Mouse (Mus musculus): Measurements from ENCODE around the gene Map3k10.

The Map3k10 gene

DNA sequence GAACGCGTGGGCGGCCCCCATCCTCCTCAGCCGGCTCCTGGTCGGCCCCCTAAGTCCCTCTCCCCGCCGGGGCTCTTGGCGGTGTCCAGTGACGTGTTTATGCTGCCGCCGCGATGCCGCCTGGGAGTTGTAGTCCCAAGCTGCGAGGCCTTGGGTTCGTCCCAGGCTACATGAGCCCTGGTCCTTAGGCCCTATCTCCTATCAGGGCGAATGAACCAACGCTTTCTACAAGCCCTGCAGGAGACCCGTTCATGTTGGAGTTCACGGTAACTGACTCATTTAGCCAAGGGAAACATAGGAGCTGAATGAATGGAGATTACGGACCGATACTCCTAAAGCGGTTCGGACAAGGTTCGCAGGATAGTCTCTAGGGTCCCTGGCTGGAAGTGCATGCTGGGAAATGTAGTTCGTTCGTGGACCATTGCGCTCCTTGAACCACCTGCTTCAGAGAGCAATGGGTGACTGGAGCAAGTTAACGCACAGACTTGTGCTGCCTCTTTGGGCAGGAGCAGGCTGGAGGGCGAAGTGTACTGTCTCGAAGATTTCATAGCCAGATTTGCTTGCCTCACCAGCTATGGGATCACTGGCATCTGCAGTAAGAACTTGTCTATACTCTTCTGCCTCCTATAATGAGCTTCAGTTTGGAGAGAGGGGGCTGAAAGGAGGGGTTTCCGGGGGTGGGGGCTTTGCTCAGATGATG, at the start of gene Map3k10:
Gene Map3k10, minus strand, starts transcription at position 77 of the 700 bp plus-strand sequence.
- peak; percentile 91 for DNase-seq (ENCODE audit: low spot score)

DNA sequence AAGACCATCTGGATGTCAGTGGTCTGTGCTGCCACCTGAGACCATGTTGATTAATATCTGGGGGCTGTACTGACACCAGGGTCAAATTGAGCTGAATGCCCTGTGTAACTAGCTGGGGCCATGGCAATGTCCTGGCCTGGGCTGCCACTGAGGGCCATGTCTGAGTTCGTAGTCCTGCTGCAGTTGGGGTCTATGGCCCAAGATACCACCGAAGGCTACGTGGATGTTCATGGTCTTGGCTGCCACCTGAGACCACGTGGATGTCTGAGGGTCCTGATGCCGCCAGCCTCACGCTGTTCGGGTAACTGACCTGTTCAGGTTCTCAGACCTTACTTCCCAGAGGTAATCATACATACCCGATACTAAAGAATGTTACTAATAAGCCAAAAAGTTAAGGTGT, 47.6 kb upstream of the Map3k10 start:
- no peak for DNase-seq (ENCODE audit: low spot score)

DNA sequence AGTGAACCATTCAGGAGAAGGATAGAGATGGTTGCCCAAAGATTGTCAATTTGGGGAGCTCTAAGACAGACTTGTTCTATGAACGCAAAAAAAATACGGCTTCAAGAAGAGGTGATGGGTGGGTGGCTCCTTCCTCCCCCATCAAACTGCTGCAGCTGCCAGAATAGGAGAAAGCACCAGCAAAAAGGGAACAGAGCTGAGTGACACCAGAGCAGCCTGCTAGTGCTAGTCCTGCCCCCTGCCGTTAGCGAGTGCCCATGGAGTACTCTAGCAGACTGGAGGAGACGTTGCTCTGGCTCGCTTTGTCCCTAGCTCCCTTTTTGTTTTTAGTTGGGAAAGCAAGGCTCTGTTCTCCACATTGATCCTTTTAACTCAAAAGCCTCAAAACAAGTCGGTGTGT, 36.0 kb upstream of the Map3k10 start:
- DNase-seq (ENCODE audit: low spot score), result no peak

DNA sequence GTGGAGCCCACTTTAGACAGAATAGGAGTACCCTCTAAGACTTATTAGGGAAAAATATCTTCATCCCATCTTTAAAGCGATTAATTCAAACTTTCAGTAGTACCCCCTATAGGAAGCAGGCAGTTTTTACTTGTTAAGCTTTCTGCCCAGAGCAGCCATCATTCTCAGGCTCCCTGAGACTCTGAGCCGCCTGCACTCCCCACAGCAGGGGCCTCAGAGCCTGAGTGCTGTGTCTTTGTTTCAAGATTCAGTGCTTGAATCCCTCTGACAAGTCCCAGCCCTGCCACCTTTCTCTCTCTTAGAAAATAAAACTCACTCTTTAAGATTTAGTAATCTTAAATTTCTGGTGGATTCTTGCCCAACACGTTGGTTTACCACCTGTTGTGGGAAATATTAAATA, 22.3 kb upstream of the Map3k10 start:
- no peak for DNase-seq (ENCODE audit: low spot score)

DNA sequence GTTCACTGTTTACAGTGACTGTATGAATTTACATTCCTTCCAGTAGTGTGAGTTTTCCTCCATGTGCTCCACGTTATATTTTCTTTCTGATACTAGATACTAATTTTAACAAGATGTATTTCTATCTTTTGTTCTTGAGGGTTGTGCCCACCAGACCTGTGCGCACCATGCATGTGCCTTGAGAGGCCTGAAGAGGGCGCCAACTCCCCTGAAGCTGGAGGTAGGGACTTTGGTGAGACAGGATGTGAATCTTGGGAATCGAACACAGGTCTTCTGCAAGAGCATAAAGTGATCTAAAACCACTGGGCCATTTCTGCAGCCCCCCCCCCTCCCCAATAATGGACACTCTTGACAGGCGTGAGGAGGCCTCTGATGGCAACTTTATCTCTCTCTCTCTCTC, 16.7 kb upstream of the Map3k10 start:
- no peak for DNase-seq (ENCODE audit: low spot score)

DNA sequence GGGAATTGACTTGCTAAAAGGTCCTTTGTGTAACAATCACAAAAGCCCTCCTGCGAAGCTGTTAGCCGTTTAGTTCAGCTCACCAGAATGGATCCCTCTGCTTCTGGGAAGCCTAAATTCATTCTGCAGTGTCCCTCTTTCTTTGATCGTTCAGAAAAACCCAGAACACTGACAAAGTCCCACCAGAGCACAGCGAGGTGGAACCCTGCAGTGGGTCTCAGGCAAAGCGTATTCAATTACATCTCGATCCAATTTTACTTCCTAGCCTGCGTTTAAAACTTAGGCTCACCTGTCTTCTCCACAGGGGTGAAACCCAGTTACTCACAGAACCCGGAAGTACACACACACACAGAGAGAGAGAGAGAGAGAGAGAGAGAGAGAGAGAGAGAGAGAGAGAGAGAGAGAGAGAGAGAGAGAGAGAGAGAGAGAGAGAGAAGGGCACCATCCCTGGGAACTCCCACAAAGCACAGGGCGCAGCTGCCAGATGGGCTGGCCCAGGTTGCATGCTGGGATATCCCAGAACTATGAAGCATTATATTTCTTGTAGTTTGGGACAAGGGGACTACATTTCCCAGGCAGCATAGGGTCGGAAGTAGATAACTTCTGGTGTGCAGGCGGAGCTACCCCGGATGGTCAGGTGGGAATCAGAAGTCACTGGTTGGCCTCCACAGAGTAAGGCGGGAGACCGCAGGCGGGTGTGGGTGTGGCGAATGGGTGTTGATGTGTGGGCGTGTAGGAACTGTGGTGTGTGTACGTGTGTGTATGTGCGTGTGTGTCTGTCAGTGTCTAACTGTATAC, 14.6 kb upstream of the Map3k10 start, which contains the start of gene Zfp607b:
Gene Zfp607b, plus strand, starts transcription at position 526 of the 798 bp plus-strand sequence.
- peak; percentile 69 for DNase-seq (ENCODE audit: low spot score)

DNA sequence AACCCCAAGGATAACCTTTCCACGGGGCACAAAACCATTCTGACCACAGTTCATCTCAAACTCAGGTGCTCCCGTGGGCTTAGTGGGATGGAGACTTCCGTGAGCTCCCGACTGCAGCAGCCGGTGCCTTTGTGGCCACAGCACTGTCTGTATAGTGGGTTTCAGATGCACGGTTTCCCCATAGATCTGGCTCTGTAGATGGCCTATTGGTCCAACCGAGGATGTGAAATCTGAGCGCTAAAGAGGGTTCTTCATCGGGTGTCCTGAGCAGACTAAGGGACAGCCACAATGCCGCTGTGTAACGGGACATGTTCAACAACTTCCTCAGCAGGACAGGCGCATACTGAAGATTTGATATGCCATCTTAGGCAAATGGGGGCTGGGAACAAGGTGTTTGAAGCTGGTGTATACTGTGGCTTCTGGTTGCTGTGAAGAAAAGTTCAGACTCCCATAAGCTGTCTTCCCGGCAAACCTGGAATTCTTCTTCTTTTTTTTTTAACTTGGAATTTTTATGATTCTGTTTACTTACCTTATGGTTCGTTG, 13.9 kb upstream of the Map3k10 start:
- no peak for DNase-seq (ENCODE audit: low spot score)

DNA sequence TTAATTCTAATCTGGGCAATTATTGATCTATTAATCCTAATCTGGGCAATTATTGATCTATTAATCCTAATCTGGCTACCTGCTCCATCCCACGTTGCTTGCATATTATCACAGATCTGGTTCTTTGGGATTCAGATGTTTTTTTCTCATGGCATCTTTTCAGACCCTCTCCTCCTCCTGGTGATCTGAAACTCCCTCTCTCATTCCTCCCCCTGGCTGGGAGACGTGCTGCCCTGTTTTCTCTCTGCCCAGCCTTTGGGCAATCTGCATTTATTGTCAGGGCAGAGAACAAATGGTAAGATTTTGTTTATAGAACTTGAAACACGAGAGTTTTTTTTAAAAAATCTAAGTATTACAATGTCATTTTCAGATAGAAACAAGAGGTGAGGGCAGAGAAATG, 13.4 kb upstream of the Map3k10 start:
- no peak for DNase-seq (ENCODE audit: low spot score)

DNA sequence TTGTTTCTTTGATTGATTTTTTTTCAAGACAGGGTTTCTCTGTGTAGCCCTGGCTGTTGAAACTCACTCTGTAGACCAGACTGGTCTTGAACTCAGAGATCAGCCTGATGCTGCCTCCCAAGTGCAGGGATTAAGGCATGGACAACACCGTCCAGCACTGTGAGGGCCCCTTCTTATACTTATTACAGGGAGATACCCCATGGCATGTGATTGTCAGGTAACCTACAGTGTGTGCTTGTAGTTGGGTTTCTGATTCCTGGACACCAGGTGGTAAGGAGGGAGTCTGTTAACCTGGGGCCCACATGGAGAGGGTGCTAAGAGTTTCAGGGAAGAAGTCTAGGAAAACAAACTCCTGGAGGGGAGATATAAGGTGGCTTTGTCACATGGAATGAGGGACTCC, 12.6 kb upstream of the Map3k10 start:
- DNase-seq (ENCODE audit: low spot score), result no peak

DNA sequence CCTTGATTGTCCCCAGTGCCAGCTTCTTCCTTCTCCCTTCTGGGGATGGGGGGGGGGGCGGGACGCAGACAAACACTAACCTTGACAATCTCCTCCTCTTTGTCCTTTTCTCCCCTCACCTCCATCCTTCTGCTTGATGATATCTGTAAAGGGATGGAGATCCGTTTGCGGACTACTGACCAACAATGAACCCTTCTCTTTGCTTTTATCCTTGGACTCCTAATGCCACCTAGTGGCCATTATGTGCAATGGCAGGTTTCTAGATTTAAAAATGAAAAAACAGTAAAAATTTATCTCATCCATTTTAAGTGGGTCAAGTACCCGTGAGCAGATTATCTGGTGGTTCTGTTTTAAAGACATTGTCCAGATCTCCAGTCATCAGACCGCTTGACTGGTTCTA, 11.3 kb upstream of the Map3k10 start:
- no peak for DNase-seq (ENCODE audit: low spot score)

DNA sequence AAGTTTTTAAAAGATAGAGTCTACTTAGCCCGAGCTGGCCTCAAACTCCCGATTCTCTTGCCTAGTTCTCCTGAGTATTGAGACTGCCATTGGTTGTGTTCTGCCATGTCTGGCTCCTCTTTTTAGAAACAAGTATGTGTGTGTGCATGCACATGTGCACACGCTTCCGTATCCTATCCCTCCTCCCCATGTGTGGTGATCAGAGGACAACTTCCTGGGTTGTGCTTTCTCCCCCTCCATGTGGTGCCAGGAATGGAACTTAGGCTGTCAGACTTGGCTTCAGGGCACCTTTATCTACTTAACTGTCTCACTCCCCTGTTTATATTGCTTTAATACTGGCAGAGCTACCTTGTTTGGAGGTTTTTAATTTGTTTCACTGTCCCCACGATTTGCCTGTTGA, 10.8 kb upstream of the Map3k10 start:
- no peak for DNase-seq (ENCODE audit: low spot score)

DNA sequence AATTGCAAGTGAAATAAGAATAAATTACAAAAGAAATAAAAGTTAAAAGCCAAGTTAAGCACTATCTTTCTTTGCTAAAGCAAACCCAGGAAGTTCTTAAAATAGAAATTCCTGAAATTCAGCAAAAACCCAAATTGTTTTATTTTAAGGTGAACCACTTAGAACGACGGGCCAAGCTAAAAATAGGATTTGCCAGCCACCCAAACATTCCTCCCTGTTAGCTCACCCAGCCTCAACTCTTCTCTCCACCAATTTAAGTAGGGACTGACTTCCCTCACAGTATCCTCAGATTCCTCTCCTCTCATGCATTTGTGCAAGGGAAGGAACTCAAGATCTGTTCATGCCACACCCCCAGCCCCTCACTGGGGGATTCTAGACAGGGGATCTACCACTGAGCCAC, 8.8 kb upstream of the Map3k10 start:
- no peak for DNase-seq (ENCODE audit: low spot score)

DNA sequence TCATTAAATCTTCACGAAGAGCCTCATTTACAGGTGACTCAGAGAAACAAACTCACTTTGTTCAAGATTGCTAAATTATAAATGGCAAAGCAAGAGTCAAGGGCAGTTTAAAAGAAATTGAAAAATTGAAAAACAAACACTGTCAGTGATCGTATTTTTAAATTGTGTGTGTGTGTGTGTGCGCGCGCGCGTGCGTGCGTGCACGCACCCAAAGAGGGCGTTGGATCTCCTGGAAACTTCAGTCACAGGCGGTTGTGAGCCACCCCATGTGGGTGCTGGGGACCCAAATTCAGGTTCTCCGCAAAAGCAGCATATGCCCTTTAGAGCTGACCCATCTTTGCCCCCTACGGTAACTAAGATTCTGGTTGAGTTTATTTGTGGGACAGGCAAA, 819 bp upstream of the Map3k10 start:
- no peak for DNase-seq (ENCODE audit: low spot score)

DNA sequence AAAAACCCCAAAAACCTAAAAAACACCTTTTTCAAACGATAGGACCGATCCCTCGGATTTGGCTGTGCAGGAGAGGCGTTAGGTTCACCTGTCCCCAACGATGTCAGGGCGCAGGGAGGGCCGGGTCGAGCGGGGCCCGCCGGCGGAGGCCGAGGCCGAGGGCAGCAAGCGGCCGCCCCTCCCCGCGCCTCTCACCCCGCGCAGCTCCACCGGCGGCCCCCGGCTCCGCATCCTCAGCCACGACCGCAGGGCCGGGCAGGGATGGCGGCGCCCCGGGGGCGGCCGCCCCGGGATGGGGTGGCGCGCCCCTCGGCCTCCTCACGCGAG, 240 bp downstream of the Map3k10 start:
- no peak for DNase-seq (ENCODE audit: low spot score)

DNA sequence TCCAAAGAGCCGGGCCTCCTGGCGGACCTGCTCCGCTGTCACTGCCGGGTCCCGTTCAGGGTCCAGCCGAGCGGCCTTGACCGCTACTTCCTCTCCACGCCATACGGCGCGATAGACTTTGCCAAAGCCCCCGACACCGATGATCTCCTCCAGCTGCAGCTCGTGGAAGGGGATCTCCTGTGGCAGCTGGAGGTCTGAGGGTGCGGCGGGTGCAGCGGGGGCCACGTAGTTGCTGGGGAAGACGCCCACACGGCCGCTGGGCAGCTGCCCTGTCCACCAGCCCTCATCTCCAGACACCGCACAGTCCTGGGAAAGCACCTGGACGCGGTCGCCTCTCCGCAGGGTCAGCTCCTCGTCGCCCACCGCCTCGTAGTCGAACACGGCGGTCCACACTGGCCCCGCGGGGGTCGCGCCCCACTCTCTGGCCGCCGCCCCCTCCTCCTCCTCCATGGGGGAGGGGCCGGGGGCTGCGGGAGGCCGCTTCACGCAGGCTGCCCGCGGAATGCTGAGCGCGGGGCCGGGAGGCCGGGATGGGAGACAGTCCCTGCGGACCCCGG, 745 bp downstream of the Map3k10 start:
- DNase-seq (ENCODE audit: low spot score), result no peak

DNA sequence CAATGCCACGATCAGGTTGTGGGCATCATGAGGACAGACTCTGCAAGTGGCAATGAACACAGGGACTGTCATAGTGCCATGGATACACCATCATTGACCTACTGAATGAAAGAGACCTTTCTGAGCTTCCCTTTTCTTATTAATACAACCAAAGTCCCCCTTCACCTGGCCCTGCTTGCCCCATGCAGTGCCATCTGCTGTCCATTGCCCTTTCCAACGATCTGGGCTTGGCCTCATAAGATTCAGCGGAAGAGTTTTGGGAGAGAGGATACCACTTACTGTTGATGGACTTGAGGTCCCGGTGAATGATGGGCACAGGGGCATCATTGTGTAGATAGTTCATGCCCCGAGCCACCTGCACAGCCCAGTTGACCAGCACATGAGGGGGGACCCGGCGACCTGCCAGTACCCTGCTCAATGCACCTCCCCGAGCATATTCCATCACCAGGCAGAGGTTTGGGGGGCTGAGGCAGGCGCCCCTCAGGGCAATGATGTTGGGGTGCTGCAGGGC, 1.3 kb downstream of the Map3k10 start:
- no peak for DNase-seq (ENCODE audit: low spot score)

DNA sequence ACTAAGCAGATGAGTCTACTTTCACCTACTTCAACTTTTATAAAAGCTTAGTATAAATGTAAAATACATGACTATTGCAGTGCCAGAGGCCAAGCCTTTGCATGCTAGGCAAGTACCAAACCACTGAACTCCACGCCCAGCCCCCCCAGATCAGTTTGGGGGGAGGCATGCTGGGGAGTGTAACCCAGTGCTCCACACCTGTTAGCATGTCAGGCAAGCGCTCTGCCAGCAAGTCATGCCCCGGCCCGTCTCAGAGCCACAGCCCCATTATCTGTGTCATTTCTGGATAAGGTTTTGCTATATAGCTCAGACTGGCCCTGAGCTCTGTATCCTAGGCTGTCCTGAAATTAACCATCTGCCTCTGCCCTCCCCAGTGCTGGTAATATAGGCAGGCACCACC, 12.4 kb downstream of the Map3k10 start:
- no peak for DNase-seq (ENCODE audit: low spot score)

DNA sequence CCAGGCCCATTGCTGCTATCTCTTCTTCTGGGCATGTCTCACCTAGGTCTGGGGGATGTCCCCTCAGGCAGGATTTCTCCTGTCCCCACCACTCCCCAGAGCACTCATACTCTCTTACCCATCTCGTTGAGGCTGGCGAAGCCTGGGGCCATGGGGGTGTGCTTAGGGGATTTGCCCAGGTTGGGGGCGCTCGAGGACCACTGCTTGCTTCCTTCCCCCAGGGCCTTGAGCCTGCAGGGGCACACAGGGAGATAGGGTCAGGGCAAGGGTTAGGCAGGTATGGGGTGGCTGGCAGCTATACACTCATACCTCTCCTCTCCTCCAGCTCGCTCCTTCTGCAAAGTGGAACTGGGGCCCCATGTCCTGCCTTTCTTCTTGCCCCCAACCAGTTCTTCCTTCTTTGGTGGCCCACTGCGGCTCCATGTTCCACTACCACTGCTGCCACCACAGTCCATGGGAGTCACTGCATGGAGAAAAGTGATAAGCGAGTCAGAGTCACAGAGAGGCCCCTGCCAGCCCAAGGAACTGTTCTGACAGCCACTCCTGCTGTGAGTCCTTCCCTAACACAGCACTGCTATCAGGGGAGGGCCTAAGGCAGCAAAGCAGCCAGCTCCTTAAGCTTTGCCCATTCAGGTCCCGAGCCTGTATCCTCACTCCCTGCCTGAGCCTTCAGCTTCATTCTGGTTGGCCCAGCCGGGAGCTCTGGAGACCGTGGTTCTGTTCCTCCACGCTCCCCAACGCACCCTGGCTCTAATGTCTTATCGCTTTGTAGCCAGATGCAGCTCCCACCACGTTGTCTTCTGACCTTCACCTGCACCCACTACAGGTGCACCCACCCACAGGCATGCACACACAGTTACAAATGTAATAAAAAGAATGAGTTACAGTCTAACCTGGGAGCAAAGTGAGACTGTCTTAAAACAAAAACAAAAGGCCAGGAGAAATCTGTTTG, 15.4 kb downstream of the Map3k10 start:
- no peak for DNase-seq (ENCODE audit: low spot score)

DNA sequence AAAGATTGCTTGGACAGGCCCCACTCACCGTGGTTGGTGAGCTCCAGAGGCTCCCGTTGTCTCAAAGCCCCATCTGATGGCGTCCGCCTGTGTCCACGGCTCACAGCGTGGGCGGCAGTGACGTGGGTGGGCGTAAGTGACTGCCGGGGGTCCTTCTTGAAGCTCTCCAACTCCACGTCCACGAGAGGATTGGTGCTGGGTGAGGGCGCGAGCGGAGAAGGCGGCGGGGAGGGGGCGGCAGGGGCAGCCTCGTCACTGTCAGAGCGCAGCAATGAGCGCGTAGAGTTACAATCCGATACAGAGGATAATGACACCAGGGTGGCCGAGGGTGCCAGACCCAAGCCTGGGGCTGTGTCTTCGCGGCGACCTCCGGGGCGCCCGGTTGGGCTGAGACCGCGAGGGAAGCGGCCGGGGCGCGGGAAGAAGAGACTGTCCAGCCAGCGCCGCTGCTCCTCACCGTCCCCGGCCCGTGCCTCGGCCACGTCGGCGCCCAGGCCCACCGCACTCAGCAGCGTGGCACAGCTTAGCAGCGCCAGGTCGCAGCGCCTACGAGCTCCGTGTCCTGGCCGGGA, 16.5 kb downstream of the Map3k10 start:
- no peak for DNase-seq (ENCODE audit: low spot score)

DNA sequence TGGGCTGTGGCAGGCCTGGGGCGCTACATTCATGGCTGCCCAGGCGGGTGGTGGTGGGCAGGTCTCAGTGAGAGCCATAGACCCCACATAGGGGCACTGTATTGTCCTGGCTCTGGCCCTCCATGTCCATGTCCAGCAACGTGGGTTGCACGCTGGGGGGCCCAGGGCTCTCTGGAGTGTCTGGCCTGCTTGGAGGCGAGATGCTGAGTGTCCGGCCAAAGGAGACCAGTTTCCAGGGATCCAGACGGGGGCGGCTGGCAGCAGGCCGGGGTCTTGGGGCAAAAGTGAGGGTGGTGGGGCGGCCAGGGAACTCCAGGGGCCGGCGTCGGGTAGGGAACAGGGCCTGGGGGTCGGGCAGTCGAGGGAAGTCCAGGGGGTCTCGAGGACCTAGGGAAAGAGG, 17.8 kb downstream of the Map3k10 start:
- no peak for DNase-seq (ENCODE audit: low spot score)

DNA sequence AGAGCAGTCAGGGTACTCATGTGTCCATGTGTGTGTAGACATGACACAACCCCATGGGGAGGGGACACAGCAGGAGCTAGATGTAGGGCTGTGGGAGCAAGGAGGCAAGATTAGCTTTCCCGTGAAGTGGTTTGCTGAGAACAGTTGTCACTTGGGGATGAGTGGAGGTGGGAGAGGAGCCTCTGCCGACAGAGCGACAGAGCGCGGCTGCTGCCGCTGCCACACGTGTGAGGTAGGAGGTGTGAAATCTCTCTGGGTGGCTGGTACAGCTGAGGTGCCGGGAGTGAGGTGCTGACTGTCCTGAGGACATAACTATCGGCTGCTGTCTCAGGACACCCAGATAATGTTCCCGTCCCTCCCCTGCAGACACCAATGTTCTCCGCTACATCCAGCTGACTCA, 18.9 kb downstream of the Map3k10 start:
- no peak for DNase-seq (ENCODE audit: low spot score)
